Mouse (Mus musculus) layer of hippocampus, adult 6 months (tissue): ENCODE results near the gene Gm17617. TPM values are rescaled to one million over a fixed set of nuclear protein-coding genes. Genes with fewer than 3 reads are reported as not detected.

ENCODE experiments used
- long read RNA-seq, 2 experiments: library from polyadenylated mRNA; unstranded; transcript quantifications; one replicate each; pipeline ENCODE4 v2.0.0; 2019 to 2020
- polyA plus RNA-seq: library from polyadenylated mRNA; unstranded; fragments of <200 nt; fragmentation: Nextera tagmentation; gene quantifications from 2 replicates; pipeline ENCODE4 v1.2.3, GENCODE M21; 2021

Gm17617 gene
- not detected in 2 replicates for polyA plus RNA-seq
- long read RNA-seq, experiment 1, result 0 reads
- long read RNA-seq, experiment 2, result 0 reads

GRCm38 (mm10) chr13:55133448-55133847 lies at the start of gene Gm17617:
TSS of gene Gm17617 (minus strand) at chr13:55133548.

GRCm38 (mm10) chr13:55152621-55153415 lies 19.5 kb upstream of the Gm17617 start, which contains the start of gene Fgfr4:
TSS of gene Fgfr4 (plus strand) at chr13:55152640.

GRCm38 (mm10) chr13:55105045-55105952 lies 28.0 kb downstream of the Gm17617 start, which contains the start of gene Zfp346:
TSS of gene Zfp346 (plus strand) at chr13:55105311.

GRCm38 (mm10) chr13:55099726-55100478 lies 33.4 kb downstream of the Gm17617 start, which contains the start of gene Uimc1:
TSS of gene Uimc1 (minus strand) at chr13:55100300.

Other genes with a start within 250 kb of the Gm17617 start
- gene Unc5a, start 184.1 kb downstream of the Gm17617 start, polyA plus RNA-seq, result 24.8 and 32.8 TPM in 2 replicates
- gene Hk3, start 112.2 kb downstream of the Gm17617 start, polyA plus RNA-seq, result 0.63 and 0.98 TPM in 2 replicates
- 7.3 and 9.1 TPM in 2 replicates for gene Uimc1, start 33.2 kb downstream of the Gm17617 start, polyA plus RNA-seq
- gene Zfp346, start 28.2 kb downstream of the Gm17617 start, polyA plus RNA-seq, result 8.9 TPM in 2 replicates
- 0.18 TPM in 1 of 2 replicates, not detected in the other for gene Fgfr4, start 19.1 kb upstream of the Gm17617 start, polyA plus RNA-seq
- gene Nsd1, start 76.2 kb upstream of the Gm17617 start, polyA plus RNA-seq, result 23.9 and 24.2 TPM in 2 replicates
- gene Prelid1, start 187.0 kb upstream of the Gm17617 start, polyA plus RNA-seq, result 186 and 202 TPM in 2 replicates
- 98.9 and 112 TPM in 2 replicates for gene Rab24, start 188.4 kb upstream of the Gm17617 start, polyA plus RNA-seq
- gene Mxd3, start 196.3 kb upstream of the Gm17617 start, polyA plus RNA-seq, result 0.82 and 1.2 TPM in 2 replicates
- 34.0 and 39.1 TPM in 2 replicates for gene Lman2, start 229.2 kb upstream of the Gm17617 start, polyA plus RNA-seq
- gene Rgs14, start 236.2 kb upstream of the Gm17617 start, polyA plus RNA-seq, result 82.4 and 84.1 TPM in 2 replicates